Mouse (Mus musculus) liver, postnatal 0 days (tissue): ENCODE results near the gene Cyp27b1. TPM values are rescaled to one million over a fixed set of nuclear protein-coding genes. Genes with fewer than 3 reads are reported as not detected.

Experiments used
- ATAC-seq: fragments of 200-750 bp; cut with Nextera tagmentation; 2 replicates; pipeline ENCODE4 v1.8.0; 2017; ENCODE audit warnings: mild to moderate bottlenecking, moderate library complexity
- DNase-seq: peaks from one replicate; pipeline ENCODE4 v3.0.0-alpha.2; 2016
- H3K27ac ChIP-seq: fragments of 300-500 bp; sonication (generic); 2 replicates; pipeline ENCODE4 v1.5.1; 2014; ENCODE audit warnings: antibody characterized with exemption, moderate library complexity, mild to moderate bottlenecking, low read depth
- H3K27me3 ChIP-seq: fragments of 300-500 bp; sonication (generic); 2 replicates; pipeline ENCODE4 v1.6.1; 2014; ENCODE audit warnings: low read length, control low read depth, mixed read lengths; ENCODE audit not compliant: insufficient read depth
- H3K36me3 ChIP-seq: fragments of 300-500 bp; sonication (generic); replicated peaks from 2 replicates; pipeline ENCODE4 v1.6.1; 2014; ENCODE audit warnings: mild to moderate bottlenecking, control low read depth, low read length, moderate library complexity, mixed read lengths; ENCODE audit not compliant: insufficient read depth
- H3K4me1 ChIP-seq: fragments of 300-500 bp; sonication (generic); 2 replicates; pipeline ENCODE4 v1.6.1; 2014; ENCODE audit warnings: antibody characterized with exemption, mild to moderate bottlenecking, control low read depth; ENCODE audit not compliant: insufficient read depth
- H3K4me2 ChIP-seq: fragments of 300-500 bp; sonication (generic); 2 replicates; pipeline ENCODE4 v1.6.1; 2014; ENCODE audit warnings: low read depth, mild to moderate bottlenecking, low read length, moderate library complexity, mixed read lengths
- H3K4me3 ChIP-seq: fragments of 300-500 bp; sonication (generic); 2 replicates; pipeline ENCODE4 v1.5.1; 2014; ENCODE audit warnings: low read depth, low read length
- H3K9ac ChIP-seq: fragments of 300-500 bp; sonication (generic); replicated peaks from 2 replicates; pipeline ENCODE4 v1.6.1; 2014; ENCODE audit warnings: mild to moderate bottlenecking, moderate library complexity
- H3K9me3 ChIP-seq: fragments of 300-500 bp; sonication (generic); 2 replicates; pipeline ENCODE4 v1.6.1; 2016; ENCODE audit warnings: mild to moderate bottlenecking, control low read depth, low read length, mixed read lengths
- CTCF ChIP-seq: sonication (generic); IDR thresholded peaks from 2 replicates; pipeline ENCODE4 v1.5.1; 2016; ENCODE audit warnings: antibody characterized with exemption, low read depth
- EP300 ChIP-seq: IDR thresholded peaks from 2 replicates; pipeline ENCODE4 v1.6.1; 2016; ENCODE audit warnings: antibody characterized with exemption, low read depth, mild to moderate bottlenecking
- WGBS: fragments of 180-500 bp; shearing (Covaris S2); extraction: QIAGEN DNeasy Blood & Tissue Kit; methylation state at CpG from one replicate; pipeline ENCODE4 v1.1.7; 2014; ENCODE audit not compliant: insufficient replicate concordance; 5-methylcytosine and 5-hydroxymethylcytosine counted together
- polyA plus RNA-seq: library from polyadenylated mRNA; unstranded; fragments of >200 nt; fragmentation: Nextera tagmentation; extraction: Ambion mirVana; gene quantifications from 2 replicates; pipeline ENCODE4 v1.2.1, GENCODE M21; 2015

Gene Cyp27b1
- polyA plus RNA-seq, 1 experiment from 2014 or later = not detected

DNA sequence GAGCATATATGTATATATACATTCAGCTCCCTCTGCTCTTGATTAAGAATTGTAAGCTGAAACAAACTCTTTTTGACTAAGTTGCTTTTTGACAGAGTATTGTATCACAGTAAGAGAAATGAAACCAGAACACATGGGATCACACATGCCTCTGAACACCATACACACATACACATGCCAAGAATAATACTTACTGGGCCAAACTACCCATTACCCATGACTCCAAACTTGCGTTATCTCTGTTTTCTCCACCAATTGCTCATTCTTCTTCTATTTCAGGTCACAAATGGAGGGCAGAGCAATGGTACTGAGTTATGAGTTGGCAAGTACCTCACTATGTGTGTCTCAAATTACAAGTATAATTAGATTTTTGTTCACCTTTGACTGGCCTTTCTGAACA, 25.9 kb downstream of the Cyp27b1 start:
- H3K4me2 ChIP-seq = no peak overlapping the region
- H3K27ac ChIP-seq = no peak overlapping the region
- H3K9me3 ChIP-seq = no peaks in the 10 kb centered on the region
- peaks cover 13% of the 10 kb centered on the region; the same call in 1 of the 2 replicates for H3K27me3 ChIP-seq
- H3K4me1 ChIP-seq = peaks cover 31% of the 10 kb centered on the region
- TF ChIP-seq EP300 (no peak), CTCF (no peak)
- DNase-seq (no peak), ATAC-seq (no peak)
- H3K36me3 ChIP-seq = no peaks in the 10 kb centered on the region
- H3K9ac ChIP-seq = no peak overlapping the region
- H3K4me3 ChIP-seq = no peak overlapping the region
- 90% methylated on average over 1 of the region's 1 CpGs for WGBS

DNA sequence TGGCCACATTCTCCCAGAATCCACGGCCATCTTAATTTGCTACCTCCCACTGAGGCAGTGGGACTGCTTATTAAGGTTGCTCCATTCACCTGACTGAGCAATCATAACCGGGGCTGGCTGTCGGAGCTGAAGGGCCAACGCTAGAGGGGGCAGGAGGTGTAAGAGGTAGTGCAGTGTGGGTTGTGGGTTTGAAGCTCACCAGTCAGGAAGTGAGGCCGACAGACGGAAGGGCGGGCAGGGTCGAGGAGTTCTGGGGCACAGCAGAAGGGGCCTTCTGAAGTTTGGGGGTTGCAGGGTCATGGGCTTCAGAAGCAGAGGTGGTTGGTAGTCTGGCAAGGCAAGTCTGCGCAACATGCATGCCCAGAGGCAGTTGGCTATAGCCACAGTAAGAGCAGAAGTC, 27.0 kb downstream of the Cyp27b1 start, which contains the start of gene Agap2:
TSS of gene Agap2 (plus strand) at position 205 of the 400 bp plus-strand sequence.
- TF ChIP-seq EP300 (no peak), CTCF (peak; percentile 65)
- H3K4me1 ChIP-seq = peaks cover 33% of the 10 kb centered on the region
- WGBS = 29% methylated on average over 9 of the region's 9 CpGs
- DNase-seq = peak; percentile 49
- H3K27me3 ChIP-seq = peaks cover 21% of the 10 kb centered on the region; the same call in 1 of the 2 replicates
- ATAC-seq = no peak
- no peak within 1 kb of the TSS for H3K27ac ChIP-seq
- no peaks in the 10 kb centered on the region for H3K36me3 ChIP-seq
- H3K9ac ChIP-seq = no peak within 1 kb of the TSS; the same call in 1 of the 2 replicates
- peak within 1 kb of the TSS; percentile 34 for H3K4me3 ChIP-seq
- peak within 1 kb of the TSS; percentile 65 for H3K4me2 ChIP-seq
- H3K9me3 ChIP-seq = no peaks in the 10 kb centered on the region

GRCm38 (mm10) chr10:127075651-127076050, 27.6 kb downstream of the Cyp27b1 start:
- Histone ChIP-seq H3K4me2 (peak overlapping the region; percentile 65), H3K9me3 (no peaks in the 10 kb centered on the region), H3K4me3 (peak overlapping the region; percentile 34), H3K9ac (no peak overlapping the region; the same call in 1 of the 2 replicates), H3K4me1 (peaks cover 33% of the 10 kb centered on the region), H3K27me3 (peaks cover 21% of the 10 kb centered on the region; the same call in 1 of the 2 replicates), H3K27ac (no peak overlapping the region), H3K36me3 (no peaks in the 10 kb centered on the region)
- TF ChIP-seq CTCF = no peak
- no peak for TF ChIP-seq EP300
- 24% methylated on average over 8 of the region's 8 CpGs for WGBS
- ATAC-seq (no peak), DNase-seq (no peak)

DNA sequence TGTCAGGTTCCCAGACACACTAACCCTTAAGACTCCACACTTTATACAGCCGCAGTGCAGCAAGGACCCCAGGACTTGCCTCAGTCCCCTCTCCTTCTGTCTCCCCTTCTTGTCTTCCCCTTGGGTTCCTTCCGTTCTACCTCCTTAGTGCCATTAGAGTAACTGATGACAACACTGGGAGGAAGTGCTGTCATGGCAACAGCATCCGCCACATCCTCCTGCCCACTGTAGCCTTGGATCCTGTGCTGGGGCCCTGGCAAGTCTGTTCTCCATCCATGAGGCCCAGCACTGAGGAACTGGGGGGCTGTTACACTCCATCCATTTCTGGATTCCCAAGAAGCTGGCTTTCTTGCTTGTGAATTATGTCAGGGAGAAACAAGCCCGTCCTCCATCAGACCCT, 28.0 kb downstream of the Cyp27b1 start:
- H3K4me2 ChIP-seq = peak overlapping the region; percentile 65
- peak overlapping the region; percentile 34; the same call in 1 of the 2 replicates for H3K4me3 ChIP-seq
- 16% methylated on average over 4 of the region's 4 CpGs for WGBS
- H3K9me3 ChIP-seq = no peaks in the 10 kb centered on the region
- DNase-seq = peak; percentile 40
- no peaks in the 10 kb centered on the region for H3K36me3 ChIP-seq
- no peak for TF ChIP-seq EP300
- no peak for TF ChIP-seq CTCF
- peaks cover 21% of the 10 kb centered on the region; the same call in 1 of the 2 replicates for H3K27me3 ChIP-seq
- peaks cover 31% of the 10 kb centered on the region for H3K4me1 ChIP-seq
- no peak overlapping the region for H3K27ac ChIP-seq
- peak; percentile 18; the same call in 1 of the 2 replicates for ATAC-seq
- no peak overlapping the region for H3K9ac ChIP-seq

DNA sequence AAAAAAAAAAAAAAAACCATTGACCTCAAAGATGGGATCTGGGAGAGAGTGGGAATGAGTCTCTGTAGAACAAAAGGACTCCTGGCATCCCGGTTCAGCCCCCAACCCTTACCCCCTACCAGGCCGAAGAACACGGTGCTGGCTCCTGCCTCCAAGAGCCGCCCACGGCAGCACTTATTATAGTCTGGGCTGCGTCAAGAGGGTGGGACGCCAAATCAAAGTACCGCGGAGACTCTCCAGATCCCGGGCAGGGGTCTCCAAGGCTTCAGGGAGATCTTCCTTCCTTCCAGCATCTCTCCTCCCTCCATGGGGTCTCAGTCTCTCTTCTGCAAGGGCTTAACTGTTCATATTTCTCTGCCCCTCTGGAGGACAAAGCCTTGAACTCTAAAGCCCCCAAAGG, 29.5 kb downstream of the Cyp27b1 start:
- no peaks in the 10 kb centered on the region for H3K36me3 ChIP-seq
- TF ChIP-seq EP300 = no peak
- no peak overlapping the region for H3K27ac ChIP-seq
- H3K27me3 ChIP-seq = peaks cover 21% of the 10 kb centered on the region; the same call in 1 of the 2 replicates
- peaks cover 33% of the 10 kb centered on the region for H3K4me1 ChIP-seq
- 68% methylated on average over 10 of the region's 10 CpGs for WGBS
- ATAC-seq (no peak), DNase-seq (no peak)
- H3K4me3 ChIP-seq = no peak overlapping the region
- H3K4me2 ChIP-seq = no peak overlapping the region
- H3K9me3 ChIP-seq = no peaks in the 10 kb centered on the region
- H3K9ac ChIP-seq = no peak overlapping the region; the same call in 1 of the 2 replicates

- no peak overlapping the region for H3K9ac ChIP-seq
- H3K4me2 ChIP-seq = peak overlapping the region; percentile 69
- peaks cover 21% of the 10 kb centered on the region; the same call in 1 of the 2 replicates for H3K27me3 ChIP-seq
- TF ChIP-seq EP300 (no peak), CTCF (no peak)
- H3K4me1 ChIP-seq = peaks cover 37% of the 10 kb centered on the region
- H3K36me3 ChIP-seq = no peaks in the 10 kb centered on the region
- H3K27ac ChIP-seq = no peak overlapping the region
- ATAC-seq (no peak), DNase-seq (no peak)
- H3K4me3 ChIP-seq = peak overlapping the region; percentile 36; the same call in 1 of the 2 replicates
- H3K9me3 ChIP-seq = no peaks in the 10 kb centered on the region
- 43% methylated on average over 12 of the region's 12 CpGs for WGBS
Measured at GRCm38 (mm10) chr10:127078001-127078676, 30.1 kb downstream of the Cyp27b1 start.
